Mouse (Mus musculus) lung, adult 2 months (tissue): ENCODE results near the gene Spdl1.

ENCODE experiments used
- CTCF ChIP-seq: fragments of 200-500 bp; IDR thresholded peaks from 2 replicates; pipeline ENCODE4 v1.5.1; 2011; ENCODE audit warnings: mild to moderate bottlenecking, low read length, control low read depth; ENCODE audit not compliant: insufficient read depth
- POLR2A ChIP-seq: fragments of 200-500 bp; IDR thresholded peaks from 2 replicates; pipeline ENCODE4 v1.6.1; 2011; ENCODE audit warnings: low read depth, mild to moderate bottlenecking, control low read depth, low read length, borderline replicate concordance; ENCODE audit errors: extremely low read depth

DNA sequence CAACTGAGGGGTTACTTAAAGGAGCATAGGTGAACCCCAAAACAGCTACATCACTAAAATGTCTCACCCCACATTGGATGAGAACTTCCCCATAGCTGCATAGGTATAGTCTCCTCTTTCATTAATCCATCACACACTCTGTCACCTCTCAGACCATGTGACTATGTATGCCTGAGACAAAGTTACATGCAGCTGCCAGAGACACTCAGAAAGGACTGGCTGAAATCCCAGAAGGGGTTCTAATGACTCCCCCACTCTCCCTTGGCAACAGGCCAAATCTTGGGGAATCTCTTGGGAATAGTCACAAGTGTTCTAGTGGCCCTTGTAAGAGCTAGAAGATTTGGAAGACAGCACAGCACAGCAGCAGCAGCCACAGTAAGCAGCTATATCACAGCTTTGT, 48.6 kb downstream of the Spdl1 start:
- TF ChIP-seq POLR2A (no peak), CTCF (no peak)
